Mouse (Mus musculus): Measurements from ENCODE around the gene Hdgf.

DNA sequence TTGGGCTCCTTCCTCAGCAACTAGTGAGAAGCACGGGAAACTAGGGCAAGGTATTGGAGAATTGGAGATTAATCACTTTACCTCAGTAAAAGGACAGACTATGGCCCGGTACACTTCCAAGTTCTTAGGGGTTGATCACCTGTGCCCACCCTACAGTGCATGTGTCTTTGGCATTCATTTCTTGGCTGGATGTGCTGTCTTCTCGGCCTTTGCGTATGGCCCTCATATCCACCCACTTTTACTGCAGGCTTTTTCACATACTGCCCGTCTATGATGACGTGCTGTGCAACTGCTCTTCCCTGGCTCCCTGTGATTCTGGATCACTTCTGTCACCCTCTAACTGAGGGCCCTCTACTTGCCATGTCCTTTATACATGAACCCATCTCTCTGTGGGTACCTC, 19.7 kb upstream of the Hdgf start:
- no peak for TF ChIP-seq CTCF (conservative IDR thresholded peaks at IDR 0.05 in 1 of 2, IDR thresholded peaks at IDR 0.05 in 1 of 2; ENCODE audit: low read depth in 2 of 2, low read length in 2 of 2)
- TF ChIP-seq ZC3H11A (IDR thresholded peaks at IDR 0.05; ENCODE audit: low read depth, low read length) = no peak
- no peak for TF ChIP-seq POLR2A (IDR thresholded peaks at IDR 0.05; ENCODE audit: low read depth, low read length)
- no peak for TF ChIP-seq POLR2AphosphoS2 (IDR thresholded peaks at IDR 0.05; ENCODE audit: low read depth, low read length)
- TF ChIP-seq EP300 (IDR thresholded peaks at IDR 0.05; ENCODE audit: low read length) = no peak
- no peak for TF ChIP-seq KAT2A (IDR thresholded peaks at IDR 0.05; ENCODE audit: insufficient replicate concordance, low read length)
- no peak for TF ChIP-seq CHD2 (IDR thresholded peaks at IDR 0.05; ENCODE audit: low read length)
- TF ChIP-seq MAX (IDR thresholded peaks at IDR 0.05; ENCODE audit: low read length) = no peak

Measured in CH12.LX (cell line).